Mouse (Mus musculus) forebrain, embryonic 12.5 days (tissue): ENCODE measurements around the gene Tmem115. TPM values are rescaled to one million over a fixed set of nuclear protein-coding genes. Genes with fewer than 3 reads are reported as not detected.

Source experiments
- polyA plus RNA-seq: library from polyadenylated mRNA; unstranded; fragments of >200 nt; fragmentation: Nextera tagmentation; extraction: Ambion mirVana; gene quantifications from 2 replicates; pipeline ENCODE4 v1.2.1, GENCODE M21; 2016

The Tmem115 gene
- polyA plus RNA-seq, 1 experiment from 2014 or later, result 43.3 TPM

Other genes with a start within 250 kb of the Tmem115 start
- 2.4 and 3.7 TPM in 2 replicates for gene Mapkapk3, start 244.1 kb upstream of the Tmem115 start, polyA plus RNA-seq
- gene Cish, start 237.9 kb upstream of the Tmem115 start, polyA plus RNA-seq, result 4.5 and 6.0 TPM in 2 replicates
- gene Hemk1, start 195.6 kb upstream of the Tmem115 start, polyA plus RNA-seq, result 10.3 and 12.0 TPM in 2 replicates
- 2.2 and 2.9 TPM in 2 replicates for gene 6430571L13Rik, start 193.3 kb upstream of the Tmem115 start, polyA plus RNA-seq
- gene Cacna2d2, start 134.3 kb upstream of the Tmem115 start, polyA plus RNA-seq, result 3.3 and 3.4 TPM in 2 replicates
- 17.7 and 18.9 TPM in 2 replicates for gene Cyb561d2, start 8.2 kb downstream of the Tmem115 start, polyA plus RNA-seq
- gene Nprl2, start 8.3 kb downstream of the Tmem115 start, polyA plus RNA-seq, result 43.1 and 46.3 TPM in 2 replicates
- 1.0 and 2.2 TPM in 2 replicates for gene Zmynd10, start 13.4 kb downstream of the Tmem115 start, polyA plus RNA-seq
- 40.0 and 45.7 TPM in 2 replicates for gene Rassf1, start 17.6 kb downstream of the Tmem115 start, polyA plus RNA-seq
- gene Tusc2, start 29.3 kb downstream of the Tmem115 start, polyA plus RNA-seq, result 77.2 and 79.9 TPM in 2 replicates
- 108 and 110 TPM in 2 replicates for gene Hyal2, start 34.0 kb downstream of the Tmem115 start, polyA plus RNA-seq
- 6.9 and 8.4 TPM in 2 replicates for gene Hyal1, start 43.0 kb downstream of the Tmem115 start, polyA plus RNA-seq
- 13.7 and 14.2 TPM in 2 replicates for gene Naa80, start 44.9 kb downstream of the Tmem115 start, polyA plus RNA-seq
- 0.80 and 1.2 TPM in 2 replicates for gene Hyal3, start 46.9 kb downstream of the Tmem115 start, polyA plus RNA-seq
- gene Ifrd2, start 53.7 kb downstream of the Tmem115 start, polyA plus RNA-seq, result 22.1 and 26.3 TPM in 2 replicates
- 1.7 and 2.6 TPM in 2 replicates for gene Sema3b, start 75.3 kb downstream of the Tmem115 start, polyA plus RNA-seq
- gene Gnai2, start 101.4 kb downstream of the Tmem115 start, polyA plus RNA-seq, result 570 and 587 TPM in 2 replicates
- gene Slc38a3, start 135.6 kb downstream of the Tmem115 start, polyA plus RNA-seq, result 8.5 and 10.6 TPM in 2 replicates
- 1.7 and 2.1 TPM in 2 replicates for gene Gnat1, start 145.8 kb downstream of the Tmem115 start, polyA plus RNA-seq
- gene Sema3f, start 176.5 kb downstream of the Tmem115 start, polyA plus RNA-seq, result 13.2 and 15.2 TPM in 2 replicates
- gene Rbm5, start 237.1 kb downstream of the Tmem115 start, polyA plus RNA-seq, result 232 and 237 TPM in 2 replicates